Mouse (Mus musculus) limb, embryonic 15.5 days (tissue): ENCODE data around the gene Capn13. TPM values are rescaled to one million over a fixed set of nuclear protein-coding genes. Genes with fewer than 3 reads are reported as not detected.

Experiments
- ATAC-seq: fragments of 200-750 bp; cut with Nextera tagmentation; 2 replicates; pipeline ENCODE4 v1.8.0; 2017; ENCODE audit warnings: low read depth, moderate TSS enrichment; ENCODE audit not compliant: insufficient number of reproducible peaks, low FRiP score, low TSS enrichment
- H3K27ac ChIP-seq: fragments of 300-500 bp; sonication (generic); 2 replicates; pipeline ENCODE4 v1.5.1; 2015; ENCODE audit warnings: moderate library complexity, mild to moderate bottlenecking, inconsistent platforms
- H3K27me3 ChIP-seq: fragments of 300-500 bp; sonication (generic); 2 replicates; pipeline ENCODE4 v1.6.1; 2015; ENCODE audit warnings: inconsistent platforms
- H3K36me3 ChIP-seq: fragments of 300-500 bp; sonication (generic); 2 replicates; pipeline ENCODE4 v1.6.1; 2015; ENCODE audit warnings: inconsistent platforms
- H3K4me1 ChIP-seq: fragments of 300-500 bp; sonication (generic); 2 replicates; pipeline ENCODE4 v1.6.1; 2015; ENCODE audit warnings: inconsistent platforms
- H3K4me2 ChIP-seq: fragments of 300-500 bp; sonication (generic); 2 replicates; pipeline ENCODE4 v1.6.1; 2015; ENCODE audit warnings: mild to moderate bottlenecking, inconsistent platforms
- H3K4me3 ChIP-seq: fragments of 300-500 bp; sonication (generic); 2 replicates; pipeline ENCODE4 v1.5.1; 2015; ENCODE audit warnings: mild to moderate bottlenecking, inconsistent platforms
- H3K9ac ChIP-seq: fragments of 300-500 bp; sonication (generic); 2 replicates; pipeline ENCODE4 v1.6.1; 2015; ENCODE audit warnings: inconsistent platforms
- H3K9me3 ChIP-seq: fragments of 300-500 bp; sonication (generic); 2 replicates; pipeline ENCODE4 v1.6.1; 2016; ENCODE audit warnings: inconsistent platforms
- WGBS: fragments of 180-500 bp; shearing (Covaris S2); methylation state at CpG from one replicate; pipeline ENCODE4 v1.1.7; 2015; 5-methylcytosine and 5-hydroxymethylcytosine counted together
- polyA plus RNA-seq: library from polyadenylated mRNA; unstranded; fragments of >200 nt; fragmentation: Nextera tagmentation; extraction: Ambion mirVana; gene quantifications from 2 replicates; pipeline ENCODE4 v1.2.1, GENCODE M21; 2015

The Capn13 gene
- polyA plus RNA-seq = not detected in 2 replicates

DNA sequence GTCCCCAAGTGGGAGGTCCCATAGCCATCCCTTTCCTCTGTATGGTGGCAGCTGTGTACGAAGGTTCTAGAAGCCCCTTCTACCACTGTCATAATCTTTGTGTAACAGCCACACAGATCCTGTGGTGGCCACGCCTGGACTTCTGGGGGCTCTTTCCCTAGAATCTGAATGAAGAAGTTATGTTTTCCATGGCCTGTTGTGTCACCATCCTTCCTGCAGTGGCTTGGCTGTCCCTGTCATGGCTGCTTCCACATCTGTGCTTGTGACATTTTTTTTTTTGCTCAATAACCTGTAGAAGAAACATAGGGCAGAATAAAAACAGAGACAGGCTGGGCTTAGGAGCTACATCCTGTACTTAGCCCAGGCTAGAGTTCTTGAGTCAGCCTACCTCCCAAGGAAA, at the start of gene Capn13:
Gene Capn13, minus strand, starts transcription at position 5 of the 400 bp plus-strand sequence.
- Histone ChIP-seq H3K27me3 (no peaks in the 10 kb centered on the region), H3K4me3 (no peak within 1 kb of the TSS), H3K4me1 (no peaks in the 10 kb centered on the region), H3K36me3 (no peaks in the 10 kb centered on the region), H3K9ac (no peak within 1 kb of the TSS), H3K27ac (no peak within 1 kb of the TSS), H3K9me3 (no peaks in the 10 kb centered on the region), H3K4me2 (no peak within 1 kb of the TSS)
- 69% methylated on average over 2 of the region's 2 CpGs for WGBS
- no peak for ATAC-seq

- Histone ChIP-seq H3K36me3 (no peaks in the 10 kb centered on the region), H3K4me3 (no peak overlapping the region), H3K9me3 (no peaks in the 10 kb centered on the region), H3K27me3 (no peaks in the 10 kb centered on the region), H3K9ac (no peak overlapping the region), H3K4me1 (no peaks in the 10 kb centered on the region), H3K4me2 (no peak overlapping the region), H3K27ac (no peak overlapping the region)
- no peak for ATAC-seq
Observed at GRCm38 (mm10) chr17:73449104-73449503, 48.4 kb upstream of the Capn13 start.

GRCm38 (mm10) chr17:73440798-73441197, 40.1 kb upstream of the Capn13 start:
- no peaks in the 10 kb centered on the region for H3K27me3 ChIP-seq
- no peak overlapping the region for H3K9ac ChIP-seq
- no peaks in the 10 kb centered on the region for H3K4me1 ChIP-seq
- H3K4me3 ChIP-seq = no peak overlapping the region
- H3K9me3 ChIP-seq = no peaks in the 10 kb centered on the region
- H3K4me2 ChIP-seq = no peak overlapping the region
- WGBS = 92% methylated on average over 1 of the region's 1 CpGs
- H3K27ac ChIP-seq = no peak overlapping the region
- H3K36me3 ChIP-seq = no peaks in the 10 kb centered on the region
- no peak for ATAC-seq

DNA sequence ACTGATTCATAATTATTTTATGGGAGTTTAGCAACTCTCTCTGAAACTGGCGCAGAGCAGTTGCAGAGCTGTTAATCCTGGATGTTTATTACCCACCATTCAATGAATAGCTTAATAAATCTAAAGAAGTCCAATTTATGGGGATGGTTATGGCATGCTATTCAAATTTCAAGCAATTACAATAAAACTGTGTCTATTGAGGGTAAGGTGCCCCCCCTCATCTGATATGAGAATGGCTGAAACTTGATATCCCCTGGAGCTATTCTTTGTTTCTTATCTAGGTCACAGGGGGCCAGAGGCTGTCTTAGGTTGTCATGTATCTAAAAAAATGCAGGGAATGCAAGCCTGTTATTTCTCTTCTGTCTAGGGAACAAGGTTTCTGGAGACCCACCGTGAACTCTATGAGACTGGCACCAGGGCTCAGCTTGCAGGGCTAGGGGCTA, 31.9 kb upstream of the Capn13 start:
- no peak for ATAC-seq
- Histone ChIP-seq H3K27me3 (no peaks in the 10 kb centered on the region), H3K36me3 (no peaks in the 10 kb centered on the region), H3K9me3 (no peaks in the 10 kb centered on the region), H3K4me1 (no peaks in the 10 kb centered on the region), H3K9ac (no peak overlapping the region), H3K4me2 (no peak overlapping the region), H3K4me3 (no peak overlapping the region), H3K27ac (no peak overlapping the region)
- 17% methylated on average over 2 of the region's 2 CpGs for WGBS

DNA sequence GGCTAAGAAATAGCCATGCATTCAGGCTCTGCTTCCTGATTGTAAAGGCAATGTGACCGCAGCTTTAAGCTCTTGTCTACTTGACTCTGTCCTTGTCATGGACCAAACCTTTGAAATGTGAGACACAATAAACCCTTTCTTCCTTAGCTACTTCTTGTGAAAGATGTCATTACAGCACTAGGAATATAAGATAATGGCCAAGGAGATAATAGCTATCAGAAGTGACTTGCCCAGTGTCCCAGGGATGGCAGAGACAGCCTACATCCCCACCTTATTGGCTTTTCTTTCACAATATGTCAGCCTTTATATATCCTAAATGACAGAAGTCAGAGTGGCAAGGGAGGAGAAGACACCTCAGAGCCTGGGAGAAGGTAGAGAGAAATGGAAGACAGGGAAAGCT, 31.4 kb upstream of the Capn13 start:
- H3K4me3 ChIP-seq = no peak overlapping the region
- no peaks in the 10 kb centered on the region for H3K4me1 ChIP-seq
- WGBS = 78% methylated on average over 1 of the region's 1 CpGs
- H3K27me3 ChIP-seq = no peaks in the 10 kb centered on the region
- H3K9me3 ChIP-seq = no peaks in the 10 kb centered on the region
- H3K4me2 ChIP-seq = no peak overlapping the region
- no peak overlapping the region for H3K9ac ChIP-seq
- H3K36me3 ChIP-seq = no peaks in the 10 kb centered on the region
- no peak overlapping the region for H3K27ac ChIP-seq
- ATAC-seq = no peak

DNA sequence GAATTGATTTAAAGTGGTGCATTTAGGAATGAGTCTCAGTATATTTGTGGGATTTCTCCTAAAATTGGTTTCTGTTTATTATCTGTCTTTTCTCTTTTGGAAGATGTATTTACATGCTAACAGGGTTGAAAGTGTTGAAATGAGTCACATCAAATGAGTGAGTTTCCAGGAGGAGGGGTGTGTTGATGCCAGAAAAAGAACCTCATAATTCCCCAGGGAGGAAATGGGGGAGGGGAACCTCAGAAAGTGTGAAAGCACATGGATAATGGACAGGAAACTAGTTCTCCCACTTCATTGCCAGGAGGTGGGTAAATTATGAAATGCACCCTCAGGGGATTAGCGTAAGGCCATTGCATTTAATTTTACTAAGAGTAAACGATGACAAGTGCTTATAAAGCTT, 16.7 kb upstream of the Capn13 start:
- Histone ChIP-seq H3K27ac (no peak overlapping the region), H3K36me3 (no peaks in the 10 kb centered on the region), H3K9ac (no peak overlapping the region), H3K9me3 (no peaks in the 10 kb centered on the region), H3K4me2 (no peak overlapping the region), H3K4me3 (no peak overlapping the region), H3K27me3 (no peaks in the 10 kb centered on the region), H3K4me1 (0 out of 2 replicates have a peak, but pooled peaks cover 6% of the 10 kb centered on the region)
- no peak for ATAC-seq
- 17% methylated on average over 2 of the region's 2 CpGs for WGBS

DNA sequence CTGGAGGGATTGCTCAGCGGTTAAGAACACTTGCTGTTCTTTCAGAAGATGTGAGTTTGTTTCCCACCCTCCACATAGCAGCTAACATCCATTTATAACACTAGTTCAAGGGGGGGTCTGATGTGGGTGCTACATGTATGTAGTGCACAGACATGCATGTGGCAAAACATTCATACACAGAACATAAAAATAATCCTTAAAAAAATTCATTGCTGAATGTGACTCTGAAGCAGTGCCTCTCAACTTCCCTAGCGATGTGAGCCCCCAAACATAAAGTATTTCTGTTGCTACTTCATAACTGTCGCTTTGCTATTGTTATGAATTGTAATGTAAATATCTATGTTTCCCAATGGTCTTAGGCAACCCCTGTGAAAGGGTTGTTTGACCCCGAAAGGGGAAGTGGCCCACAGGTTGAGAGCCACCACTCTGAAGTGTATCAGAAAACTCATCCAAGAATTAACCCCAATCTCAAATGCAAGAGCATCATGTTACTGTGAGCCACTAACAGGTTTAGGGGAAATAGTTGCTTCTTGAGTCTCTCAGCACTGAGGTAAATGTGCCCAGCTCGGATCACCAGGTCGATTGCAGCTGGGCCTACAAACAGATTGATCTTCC, 15.6 kb upstream of the Capn13 start:
- ATAC-seq = no peak
- H3K9me3 ChIP-seq = no peaks in the 10 kb centered on the region
- no peak overlapping the region for H3K4me2 ChIP-seq
- 0 out of 2 replicates have a peak, but pooled peaks cover 6% of the 10 kb centered on the region for H3K4me1 ChIP-seq
- WGBS = 61% methylated on average over 6 of the region's 6 CpGs
- H3K36me3 ChIP-seq = no peaks in the 10 kb centered on the region
- H3K27ac ChIP-seq = no peak overlapping the region
- no peak overlapping the region for H3K4me3 ChIP-seq
- H3K27me3 ChIP-seq = no peaks in the 10 kb centered on the region
- no peak overlapping the region for H3K9ac ChIP-seq

DNA sequence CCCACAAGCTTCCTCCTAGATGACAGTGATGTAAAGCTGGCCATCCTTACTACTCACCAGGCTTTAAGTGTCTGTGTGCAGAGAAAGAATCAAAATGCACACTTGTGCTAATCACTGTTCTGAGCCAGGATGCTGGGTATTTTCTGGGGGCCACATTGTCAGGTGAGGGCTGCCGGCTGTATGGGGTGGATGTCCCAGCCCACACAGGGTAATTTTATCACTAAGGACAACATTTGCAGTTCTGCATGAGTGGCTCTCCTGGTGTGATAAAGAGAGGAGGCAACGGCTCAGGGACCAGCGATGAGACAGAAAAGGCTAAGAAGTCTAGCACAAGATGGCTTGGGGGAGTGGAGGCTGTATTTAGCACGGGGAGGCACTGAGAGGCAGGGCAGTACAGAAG, 11.2 kb upstream of the Capn13 start:
- Histone ChIP-seq H3K4me2 (no peak overlapping the region), H3K36me3 (no peaks in the 10 kb centered on the region), H3K27ac (no peak overlapping the region), H3K9ac (no peak overlapping the region), H3K9me3 (no peaks in the 10 kb centered on the region), H3K27me3 (no peaks in the 10 kb centered on the region), H3K4me3 (no peak overlapping the region), H3K4me1 (0 out of 2 replicates have a peak, but pooled peaks cover 2% of the 10 kb centered on the region)
- no peak for ATAC-seq
- WGBS = 64% methylated on average over 4 of the region's 4 CpGs

DNA sequence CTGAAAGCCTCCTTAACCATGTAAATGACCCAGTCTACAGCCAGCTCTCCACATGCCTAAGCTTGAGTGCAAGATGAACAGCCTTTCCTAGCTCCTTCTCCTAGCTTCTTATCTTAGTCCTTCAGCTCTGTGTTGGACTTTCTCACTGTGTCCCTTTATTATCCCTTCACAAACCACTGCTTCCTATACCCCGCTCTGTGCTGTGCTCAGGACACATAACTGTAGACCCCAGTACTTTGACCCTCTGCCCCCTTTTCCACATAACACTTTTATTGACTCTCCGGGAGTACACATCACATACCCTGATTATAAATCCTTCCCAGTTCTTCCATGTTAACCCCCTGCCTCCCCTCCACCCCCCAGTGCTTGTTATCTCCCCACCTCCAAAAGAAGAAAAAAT, 606 bp upstream of the Capn13 start:
- 63% methylated on average over 2 of the region's 2 CpGs for WGBS
- H3K4me2 ChIP-seq = no peak overlapping the region
- no peak for ATAC-seq

GRCm38 (mm10) chr17:73399136-73399535, 1.5 kb downstream of the Capn13 start:
- Histone ChIP-seq H3K4me3 (no peak overlapping the region), H3K27ac (no peak overlapping the region), H3K4me1 (no peaks in the 10 kb centered on the region), H3K27me3 (no peaks in the 10 kb centered on the region), H3K4me2 (no peak overlapping the region), H3K9me3 (no peaks in the 10 kb centered on the region), H3K9ac (no peak overlapping the region), H3K36me3 (no peaks in the 10 kb centered on the region)
- no peak for ATAC-seq
- WGBS = 57% methylated on average over 2 of the region's 2 CpGs

More for the DNA sequence above, 606 bp upstream of the Capn13 start:
- Histone ChIP-seq H3K9ac (no peak overlapping the region), H3K9me3 (no peaks in the 10 kb centered on the region), H3K4me1 (no peaks in the 10 kb centered on the region), H3K27me3 (no peaks in the 10 kb centered on the region), H3K36me3 (no peaks in the 10 kb centered on the region), H3K27ac (no peak overlapping the region), H3K4me3 (no peak overlapping the region)

GRCm38 (mm10) chr17:73393361-73393760, 7.3 kb downstream of the Capn13 start:
- Histone ChIP-seq H3K4me3 (no peak overlapping the region), H3K4me1 (no peaks in the 10 kb centered on the region), H3K4me2 (no peak overlapping the region), H3K27me3 (no peaks in the 10 kb centered on the region), H3K9ac (no peak overlapping the region), H3K9me3 (no peaks in the 10 kb centered on the region), H3K36me3 (no peaks in the 10 kb centered on the region), H3K27ac (no peak overlapping the region)
- 68% methylated on average over 1 of the region's 1 CpGs for WGBS
- no peak for ATAC-seq

DNA sequence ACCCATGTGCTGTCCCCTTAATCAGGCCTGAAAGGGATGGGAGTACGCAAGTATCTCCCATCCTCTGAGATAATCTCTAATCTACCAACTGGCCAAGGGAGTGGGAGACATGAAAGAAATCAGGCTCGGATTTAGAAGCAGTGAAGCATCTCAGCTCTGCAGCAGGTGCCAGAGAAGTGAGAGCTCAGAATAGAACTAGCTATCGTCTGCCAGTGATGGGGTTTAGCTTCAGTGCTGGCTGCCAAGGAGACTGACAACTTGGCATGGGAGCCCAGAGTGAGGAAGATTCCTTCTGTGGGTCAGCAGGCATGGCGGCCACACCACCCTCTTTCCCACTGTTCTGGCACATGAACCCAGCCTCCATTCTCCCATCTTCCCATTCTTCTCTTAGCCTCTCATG, 8.9 kb downstream of the Capn13 start:
- WGBS = 76% methylated on average over 4 of the region's 4 CpGs
- H3K9me3 ChIP-seq = no peaks in the 10 kb centered on the region

More for the DNA sequence above, 8.9 kb downstream of the Capn13 start:
- Histone ChIP-seq H3K27me3 (no peaks in the 10 kb centered on the region), H3K4me2 (no peak overlapping the region), H3K4me3 (no peak overlapping the region), H3K9ac (no peak overlapping the region), H3K36me3 (no peaks in the 10 kb centered on the region), H3K4me1 (no peaks in the 10 kb centered on the region), H3K27ac (no peak overlapping the region)
- ATAC-seq = no peak
